ENCODE assay signal across 18 mouse cellular contexts in the genomic region with DNA sequence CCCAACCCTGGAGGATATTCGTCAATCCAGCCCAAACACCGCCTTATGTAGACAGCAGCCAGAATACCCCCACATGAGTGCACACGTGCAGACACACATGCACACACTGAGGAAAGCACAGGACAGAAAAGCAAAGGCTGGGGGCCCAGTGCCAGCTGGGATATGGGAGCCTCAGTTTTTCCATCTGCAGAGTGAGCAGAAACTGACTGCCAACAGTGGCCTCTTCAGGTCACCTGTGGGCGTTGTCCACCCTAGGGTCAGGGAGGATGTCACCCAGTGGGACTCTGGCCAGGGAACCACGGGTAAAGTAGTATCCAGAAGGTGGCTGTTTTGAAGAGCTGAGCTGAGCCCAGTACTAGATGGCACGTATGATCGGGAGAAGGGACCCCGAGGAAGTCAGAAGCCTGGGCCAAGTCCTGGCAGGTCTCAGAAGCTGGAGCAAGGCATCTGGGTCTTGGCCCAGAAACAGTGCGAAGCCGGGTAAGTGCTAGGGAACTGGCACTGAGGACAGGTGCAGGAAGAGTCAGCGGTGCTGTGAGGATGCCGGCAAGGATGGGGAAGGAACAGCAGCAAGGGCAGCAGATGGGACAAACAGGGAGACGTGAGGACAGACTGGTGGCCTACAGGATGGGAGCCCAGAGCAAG. TPM values are rescaled to one million over a fixed set of nuclear protein-coding genes. Genes with fewer than 3 reads are reported as not detected.
DNase-seq lines count a peak whose midpoint lies in the region; ATAC-seq and TF ChIP-seq lines count a peak whose summit lies in the region.
"Had no signal": no experiment of that assay in that cellular context is flagged by ENCODE, and none has a peak within 500 bp of the region (broad histone marks: within the 10 kb centered on the region; RNA-seq: fewer than 3 reads in every experiment).

No protein-coding gene starts in this region.

- peaks cover 33% of the 10 kb centered on the region for H3K27me3 ChIP-seq in forebrain, embryonic 10.5 days (ENCODE audit: poor library complexity, severe bottlenecking)
- no peaks in the 10 kb centered on the region for H3K27me3 ChIP-seq in forebrain, embryonic 11.5 days (ENCODE audit: control insufficient read depth, insufficient read depth, low read length)
- H3K27me3 ChIP-seq in forebrain, embryonic 12.5 days: peaks cover 16% of the 10 kb centered on the region; the same call in 1 of the 2 replicates
- no peaks in the 10 kb centered on the region for H3K27me3 ChIP-seq in hindbrain, postnatal 0 days (ENCODE audit: insufficient read depth, low read length)
- peaks cover 90% of the 10 kb centered on the region for H3K27me3 ChIP-seq in heart, embryonic 10.5 days (ENCODE audit: insufficient read depth, poor library complexity, severe bottlenecking)

- no peak for ATAC-seq in forebrain, embryonic 11.5 days (replicated peaks; ENCODE audit: low FRiP score)
- ATAC-seq in forebrain, embryonic 12.5 days (ENCODE audit: low FRiP score): no peak
- ATAC-seq in hindbrain, postnatal 0 days: peak; percentile 43
- ATAC-seq: liver, postnatal 0 days; midbrain, embryonic 16.5 days had no signal

- DNase-seq in forebrain, embryonic 10.5 days (ENCODE audit: extremely low spot score, low spot score): no peak
- DNase-seq in forebrain, embryonic 11.5 days (ENCODE audit: low spot score): no peak
- DNase-seq in left cerebral cortex, postnatal 36 days (ENCODE audit: low spot score in 2 of 2): peak; percentile 53 to 59
- no peak for DNase-seq in left cerebral cortex, postnatal 10 days (ENCODE audit: extremely low spot score in 1 of 2, low spot score in 2 of 2)
- DNase-seq in hindbrain, postnatal 0 days (ENCODE audit: low spot score): no peak
- DNase-seq in urinary bladder, postnatal 36 days (ENCODE audit: low spot score in 2 of 2): no peak
- DNase-seq in heart, embryonic 10.5 days (ENCODE audit: low spot score): no peak
- DNase-seq: adrenal gland, postnatal 25 days; cerebellum, postnatal 25 days; heart, adult 18-20 months; liver, postnatal 0 days; thymus, postnatal 4 days had no signal

- WGBS in forebrain, embryonic 10.5 days: 81% methylated on average over 13 of the region's 13 CpGs
- WGBS in forebrain, embryonic 11.5 days: 82% methylated on average over 13 of the region's 13 CpGs
- 82% methylated on average over 13 of the region's 13 CpGs for WGBS in forebrain, embryonic 12.5 days
- 45% methylated on average over 13 of the region's 13 CpGs for WGBS in hindbrain, postnatal 0 days
- 75% methylated on average over 13 of the region's 13 CpGs for WGBS in heart, embryonic 10.5 days

- no peaks in the 10 kb centered on the region for H3K36me3 ChIP-seq in forebrain, embryonic 10.5 days (replicated peaks)
- H3K36me3 ChIP-seq in forebrain, embryonic 11.5 days (ENCODE audit: control insufficient read depth, insufficient read depth, low read length): no peaks in the 10 kb centered on the region
- no peaks in the 10 kb centered on the region for H3K36me3 ChIP-seq in forebrain, embryonic 12.5 days (replicated peaks)
- H3K36me3 ChIP-seq in hindbrain, postnatal 0 days (ENCODE audit: insufficient read depth, low read length): no peaks in the 10 kb centered on the region
- no peaks in the 10 kb centered on the region for H3K36me3 ChIP-seq in heart, embryonic 10.5 days
- H3K36me3 ChIP-seq: limb, embryonic 15.5 days had no signal

- H3K4me3 ChIP-seq in forebrain, embryonic 10.5 days: no peak overlapping the region
- no peak overlapping the region for H3K4me3 ChIP-seq in forebrain, embryonic 11.5 days (ENCODE audit: low read depth, low read length)
- H3K4me3 ChIP-seq in forebrain, embryonic 12.5 days (replicated peaks): no peak overlapping the region
- no peak overlapping the region for H3K4me3 ChIP-seq in hindbrain, postnatal 0 days (ENCODE audit: low read length)
- H3K4me3 ChIP-seq in heart, embryonic 10.5 days: no peak overlapping the region
- H3K4me3 ChIP-seq: limb, embryonic 15.5 days had no signal

- no peak for TF ChIP-seq CTCF in hindbrain, postnatal 0 days (IDR thresholded peaks at IDR 0.05; ENCODE audit: low read depth)

- intact Hi-C loops in left cerebral cortex, postnatal 36 days (cut with DNase I): no loop called here
- intact Hi-C loops in left cerebral cortex, postnatal 10 days (cut with DNase I): no loop called here

- H3K4me1 ChIP-seq in forebrain, embryonic 10.5 days: peaks cover 16% of the 10 kb centered on the region
- H3K4me1 ChIP-seq in forebrain, embryonic 11.5 days (replicated peaks; ENCODE audit: control insufficient read depth, insufficient read depth, low read length): peaks cover 2% of the 10 kb centered on the region; the same call in 1 of the 2 replicates
- peaks cover 19% of the 10 kb centered on the region for H3K4me1 ChIP-seq in forebrain, embryonic 12.5 days
- peaks cover 15% of the 10 kb centered on the region; the same call in 1 of the 2 replicates for H3K4me1 ChIP-seq in hindbrain, postnatal 0 days (ENCODE audit: insufficient read depth, low read length)
- peaks cover 11% of the 10 kb centered on the region for H3K4me1 ChIP-seq in heart, embryonic 10.5 days
- H3K4me1 ChIP-seq: limb, embryonic 15.5 days had no signal

- no peak overlapping the region for H3K9ac ChIP-seq in forebrain, embryonic 11.5 days (ENCODE audit: low read length)
- H3K9ac ChIP-seq in forebrain, embryonic 12.5 days: no peak overlapping the region
- no peak overlapping the region for H3K9ac ChIP-seq in hindbrain, postnatal 0 days (replicated peaks; ENCODE audit: low read length)
- H3K9ac ChIP-seq: limb, embryonic 15.5 days; liver, postnatal 0 days had no signal

- H3K4me2 ChIP-seq in forebrain, embryonic 11.5 days (ENCODE audit: low read depth, low read length, severe bottlenecking): no peak overlapping the region
- H3K4me2 ChIP-seq in forebrain, embryonic 12.5 days: no peak overlapping the region
- no peak overlapping the region for H3K4me2 ChIP-seq in hindbrain, postnatal 0 days (ENCODE audit: low read depth, low read length)
- H3K4me2 ChIP-seq: limb, embryonic 15.5 days had no signal

- no peaks in the 10 kb centered on the region for H3K9me3 ChIP-seq in forebrain, embryonic 10.5 days
- H3K9me3 ChIP-seq in forebrain, embryonic 11.5 days (ENCODE audit: control insufficient read depth, low read length): no peaks in the 10 kb centered on the region
- H3K9me3 ChIP-seq in forebrain, embryonic 12.5 days: no peaks in the 10 kb centered on the region
- no peaks in the 10 kb centered on the region for H3K9me3 ChIP-seq in hindbrain, postnatal 0 days (ENCODE audit: low read length)
- no peaks in the 10 kb centered on the region for H3K9me3 ChIP-seq in heart, embryonic 10.5 days
- H3K9me3 ChIP-seq: limb, embryonic 15.5 days had no signal

- H3K27ac ChIP-seq in forebrain, embryonic 10.5 days: 0 out of 2 replicates have a peak overlapping the region, but pooled peaks have one; percentile 15
- no peak overlapping the region for H3K27ac ChIP-seq in forebrain, embryonic 11.5 days (ENCODE audit: low read depth, low read length)
- peak overlapping the region; percentile 66 for H3K27ac ChIP-seq in forebrain, embryonic 12.5 days
- H3K27ac ChIP-seq in hindbrain, postnatal 0 days: peak overlapping the region; percentile 17
- no peak overlapping the region for H3K27ac ChIP-seq in heart, embryonic 10.5 days
- H3K27ac ChIP-seq: limb, embryonic 15.5 days; macrophage had no signal

RNA-seq across cellular contexts. Expression of gene Elfn2, which starts 20.0 kb away (rescaled TPM):
- polyA plus RNA-seq in forebrain, embryonic 10.5 days (2016; fragmentation: Nextera tagmentation; extraction: Ambion mirVana): 0.05 and 0.15 TPM in 2 replicates
- polyA plus RNA-seq in forebrain, embryonic 11.5 days (2014; fragmentation: Nextera tagmentation; extraction: Ambion mirVana): 0.08 and 0.20 TPM in 2 replicates
- 100 to 1,000 TPM; 130 to 159 TPM for total RNA-seq in left cerebral cortex, postnatal 36 days (2021)
- total RNA-seq in left cerebral cortex, postnatal 10 days (2021): 100 to 1,000 TPM in 1 of 2 experiments, 10 to 100 TPM in 1; 92.2 to 116 TPM
- polyA plus RNA-seq in forebrain, embryonic 12.5 days (2016; fragmentation: Nextera tagmentation; extraction: Ambion mirVana): 1.2 TPM in 2 replicates
- 40.9 and 43.1 TPM in 2 replicates for total RNA-seq in hindbrain, postnatal 0 days (2014; rRNA removed)
- polyA plus RNA-seq in hindbrain, postnatal 0 days (2015; fragmentation: Nextera tagmentation; extraction: Ambion mirVana): 8.4 and 9.1 TPM in 2 replicates
- polyA plus RNA-seq in heart, embryonic 10.5 days (2016; fragmentation: Nextera tagmentation; extraction: Ambion mirVana): 0.02 TPM in 1 of 2 replicates, not detected in the other
- total RNA-seq: neutrophil, adult 5-6 weeks had no signal
- polyA plus RNA-seq: embryonic facial prominence, embryonic 11.5 days; liver, postnatal 0 days; macrophage had no signal

Comparison
In these comparisons a context has a peak if more than half of its experiments do, and no peak if none do; other contexts are left out.
1. DNase-seq: peak in left cerebral cortex, postnatal 36 days (2 of 2); none in forebrain, embryonic 10.5 days (single experiment), forebrain, embryonic 11.5 days (single experiment), left cerebral cortex, postnatal 10 days (0 of 2), hindbrain, postnatal 0 days (single experiment), urinary bladder, postnatal 36 days (0 of 2) and heart, embryonic 10.5 days (single experiment).
2. H3K27ac ChIP-seq: peak in forebrain, embryonic 10.5 days (single experiment), forebrain, embryonic 12.5 days (single experiment) and hindbrain, postnatal 0 days (single experiment); none in forebrain, embryonic 11.5 days (single experiment) and heart, embryonic 10.5 days (single experiment).